Mouse (Mus musculus) C2C12 (cell line): Measurements from ENCODE around the gene Snx25. TPM values are rescaled to one million over a fixed set of nuclear protein-coding genes. Genes with fewer than 3 reads are reported as not detected.

ENCODE experiments used
- H3K27me3 ChIP-seq: one replicate; pipeline ENCODE4 v1.6.1; 2011; ENCODE audit not compliant: control insufficient read depth, insufficient read depth, insufficient read length
- H3K36me3 ChIP-seq: one replicate; pipeline ENCODE4 v1.6.1; 2011; ENCODE audit not compliant: control insufficient read depth, insufficient read depth
- H3K4me3 ChIP-seq: one replicate; pipeline ENCODE4 v1.5.1; 2011; ENCODE audit warnings: mild to moderate bottlenecking, control low read depth; ENCODE audit not compliant: poor library complexity, insufficient read depth, severe bottlenecking
- H3K79me2 ChIP-seq: one replicate; pipeline ENCODE4 v1.6.1; 2011; ENCODE audit not compliant: control insufficient read depth, insufficient read depth
- H3K79me3 ChIP-seq: one replicate; pipeline ENCODE4 v1.6.1; 2011; ENCODE audit warnings: low read depth, control low read depth
- H3ac ChIP-seq: one replicate; pipeline ENCODE3; 2011; ENCODE audit warnings: low read depth; ENCODE audit not compliant: control insufficient read depth, insufficient read length
- CEBPB ChIP-seq: IDR thresholded peaks from one replicate; pipeline ENCODE4 v1.6.1; 2011; ENCODE audit warnings: low read depth, mild to moderate bottlenecking, control low read depth, moderate library complexity
- CTCF ChIP-seq: IDR thresholded peaks from one replicate; pipeline ENCODE4 v1.5.1; 2011; ENCODE audit not compliant: control insufficient read depth, insufficient read depth, insufficient read length
- FOSL1 ChIP-seq: IDR thresholded peaks from one replicate; pipeline ENCODE4 v1.8.0; 2011; ENCODE audit warnings: mild to moderate bottlenecking, low read length; ENCODE audit not compliant: poor library complexity, insufficient read depth, severe bottlenecking
- MAX ChIP-seq: IDR thresholded peaks from one replicate; pipeline ENCODE4 v1.6.1; 2011; ENCODE audit warnings: mild to moderate bottlenecking, control low read depth
- MYOD1 ChIP-seq: IDR thresholded peaks from one replicate; pipeline ENCODE4 v1.6.1; 2011; ENCODE audit warnings: low read depth; ENCODE audit not compliant: control insufficient read depth, insufficient read length
- MYOG ChIP-seq: IDR thresholded peaks from one replicate; pipeline ENCODE4 v1.6.1; 2011; ENCODE audit not compliant: control insufficient read depth, insufficient read length; ENCODE audit errors: extremely low read depth
- USF1 ChIP-seq: IDR thresholded peaks from one replicate; pipeline ENCODE4 v1.6.1; 2011; ENCODE audit warnings: low read depth, mild to moderate bottlenecking, control low read depth, moderate library complexity
- polyA plus RNA-seq: library from polyadenylated mRNA; unstranded; fragments of >200 nt; fragmentation: generic; extraction: Trizol; gene quantifications from one replicate; pipeline ENCODE4 v1.2.1, GENCODE M21; 2012; ENCODE audit warnings: missing spikeins

The Snx25 gene
- polyA plus RNA-seq, 1 experiment: 11.3 TPM

DNA sequence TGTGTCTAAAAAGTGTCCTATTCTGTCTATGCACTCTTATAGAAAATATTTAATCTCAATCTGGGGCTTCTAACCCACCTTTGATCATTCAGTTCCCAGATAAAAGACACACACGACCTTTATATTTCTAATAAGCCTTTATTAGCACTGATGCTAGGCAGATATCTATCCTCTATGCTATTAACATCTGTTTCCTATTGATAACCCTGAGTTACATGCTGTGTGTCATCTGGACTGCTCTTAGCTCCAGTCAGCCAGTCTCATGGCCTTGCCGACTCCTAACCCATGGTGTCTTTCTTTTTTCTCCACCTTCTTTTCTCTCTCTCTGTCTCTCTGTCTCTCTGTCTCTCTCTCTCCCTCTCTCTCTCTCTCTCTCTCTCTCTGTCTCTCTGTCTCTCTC, 163.8 kb downstream of the Snx25 start:
- peaks cover 39% of the 10 kb centered on the region for H3K36me3 ChIP-seq
- no peak overlapping the region for H3K4me3 ChIP-seq
- TF ChIP-seq FOSL1 (no peak), MYOD1 (no peak), CTCF (no peak), CEBPB (no peak), USF1 (no peak), MYOG (no peak), MAX (no peak)
- H3ac ChIP-seq: no peak overlapping the region
- H3K79me2 ChIP-seq: no peaks in the 10 kb centered on the region
- no peaks in the 10 kb centered on the region for H3K79me3 ChIP-seq
- H3K27me3 ChIP-seq: no peaks in the 10 kb centered on the region

DNA sequence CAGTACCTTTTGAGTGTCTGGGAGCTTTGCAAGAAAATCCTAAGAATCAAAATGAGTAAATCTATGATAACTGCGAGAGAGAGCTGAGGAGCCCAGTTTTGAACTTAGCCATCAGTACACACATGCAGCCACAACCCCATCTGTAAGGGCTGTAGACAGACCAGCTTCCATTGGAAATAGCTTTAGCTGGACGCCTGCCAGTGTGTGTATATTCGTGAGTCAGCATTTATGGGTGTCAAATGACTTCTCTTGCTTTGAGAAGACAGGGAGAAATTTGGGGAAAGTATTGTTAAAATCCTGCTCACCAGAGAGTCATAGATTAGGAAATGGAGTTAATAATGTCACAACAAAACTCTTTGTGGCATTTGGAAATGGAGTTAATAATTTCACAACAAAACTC, 165.3 kb downstream of the Snx25 start:
- no peaks in the 10 kb centered on the region for H3K27me3 ChIP-seq
- peaks cover 42% of the 10 kb centered on the region for H3K36me3 ChIP-seq
- H3K4me3 ChIP-seq: no peak overlapping the region
- H3K79me3 ChIP-seq: no peaks in the 10 kb centered on the region
- H3K79me2 ChIP-seq: no peaks in the 10 kb centered on the region
- H3ac ChIP-seq: no peak overlapping the region
- TF ChIP-seq MYOG (no peak), FOSL1 (no peak), MYOD1 (no peak), MAX (no peak), CTCF (no peak), CEBPB (no peak), USF1 (no peak)

Other genes starting within 250 kb of the Snx25 start
- gene Ccdc110, start 217.5 kb downstream of the Snx25 start, polyA plus RNA-seq: not detected
- 0.08 TPM for gene 1700029J07Rik, start 176.9 kb downstream of the Snx25 start, polyA plus RNA-seq
- 19.1 TPM for gene Ufsp2, start 176.6 kb downstream of the Snx25 start, polyA plus RNA-seq
- gene Lrp2bp, start 152.9 kb downstream of the Snx25 start, polyA plus RNA-seq: 0.04 TPM
- 2.8 TPM for gene Ankrd37, start 146.5 kb downstream of the Snx25 start, polyA plus RNA-seq
- gene Cfap97, start 388 bp downstream of the Snx25 start, polyA plus RNA-seq: 2.4 TPM
- 487 TPM for gene Slc25a4, start 59.1 kb upstream of the Snx25 start, polyA plus RNA-seq
- gene Helt, start 142.5 kb upstream of the Snx25 start, polyA plus RNA-seq: not detected